Mouse (Mus musculus) kidney, postnatal 0 days (tissue): ENCODE results near the gene Nat8f2. TPM values are rescaled to one million over a fixed set of nuclear protein-coding genes. Genes with fewer than 3 reads are reported as not detected.

Source experiments
- ATAC-seq: fragments of 200-750 bp; cut with Nextera tagmentation; replicated peaks from 2 replicates; pipeline ENCODE4 v1.8.0; 2017; ENCODE audit warnings: low read depth, moderate number of reproducible peaks, moderate TSS enrichment, moderate library complexity; ENCODE audit not compliant: low FRiP score
- DNase-seq: peaks from one replicate; pipeline ENCODE4 v3.0.0-alpha.2; 2016; ENCODE audit warnings: low spot score
- H3K27ac ChIP-seq: fragments of 300-500 bp; sonication (generic); 2 replicates; pipeline ENCODE4 v1.5.1; 2014; ENCODE audit warnings: mild to moderate bottlenecking
- H3K27me3 ChIP-seq: fragments of 300-500 bp; sonication (generic); 2 replicates; pipeline ENCODE4 v1.6.1; 2014; ENCODE audit warnings: low read length, mixed read lengths; ENCODE audit not compliant: insufficient read depth
- H3K36me3 ChIP-seq: fragments of 300-500 bp; sonication (generic); 2 replicates; pipeline ENCODE4 v1.6.1; 2014; ENCODE audit warnings: low read length, mixed read lengths; ENCODE audit not compliant: insufficient read depth
- H3K4me1 ChIP-seq: fragments of 300-500 bp; sonication (generic); replicated peaks from 2 replicates; pipeline ENCODE4 v1.6.1; 2014; ENCODE audit warnings: antibody characterized with exemption, low read length, mixed read lengths; ENCODE audit not compliant: insufficient read depth
- H3K4me2 ChIP-seq: fragments of 300-500 bp; sonication (generic); 2 replicates; pipeline ENCODE4 v1.6.1; 2014; ENCODE audit warnings: mild to moderate bottlenecking, low read length, moderate library complexity, mixed read lengths
- H3K4me3 ChIP-seq: fragments of 300-500 bp; sonication (generic); replicated peaks from 2 replicates; pipeline ENCODE4 v1.5.1; 2014; ENCODE audit warnings: low read depth, low read length
- H3K9ac ChIP-seq: fragments of 300-500 bp; sonication (generic); 2 replicates; pipeline ENCODE4 v1.6.1; 2014; ENCODE audit warnings: low read depth, low read length
- H3K9me3 ChIP-seq: fragments of 300-500 bp; sonication (generic); replicated peaks from 2 replicates; pipeline ENCODE4 v1.6.1; 2016; ENCODE audit warnings: low read length, inconsistent platforms, mixed read lengths
- CTCF ChIP-seq: IDR thresholded peaks from 2 replicates; pipeline ENCODE4 v1.5.1; 2016; ENCODE audit warnings: antibody characterized with exemption, low read depth, mild to moderate bottlenecking, moderate library complexity
- WGBS: fragments of 180-500 bp; shearing (Covaris S2); extraction: QIAGEN DNeasy Blood & Tissue Kit; methylation state at CpG from one replicate; pipeline ENCODE4 v1.1.7; 2014; 5-methylcytosine and 5-hydroxymethylcytosine counted together
- polyA plus RNA-seq: library from polyadenylated mRNA; unstranded; fragments of >200 nt; fragmentation: Nextera tagmentation; extraction: Ambion mirVana; gene quantifications from 2 replicates; pipeline ENCODE4 v1.2.1, GENCODE M21; 2015

Nat8f2 gene
- polyA plus RNA-seq, 1 experiment from 2014 or later: 2.6 TPM

GRCm38 (mm10) chr6:85863840-85864239 lies 5.1 kb downstream of the Nat8f2 start:
- H3K4me3 ChIP-seq: no peak overlapping the region
- no peaks in the 10 kb centered on the region for H3K27me3 ChIP-seq
- no peak overlapping the region for H3K27ac ChIP-seq
- H3K36me3 ChIP-seq: no peaks in the 10 kb centered on the region
- no peak for TF ChIP-seq CTCF
- no peak overlapping the region for H3K9ac ChIP-seq
- H3K4me1 ChIP-seq: no peaks in the 10 kb centered on the region
- DNase-seq: no peak
- no peak for ATAC-seq
- 84% methylated on average over 2 of the region's 2 CpGs for WGBS
- H3K4me2 ChIP-seq: no peak overlapping the region
- H3K9me3 ChIP-seq: no peaks in the 10 kb centered on the region

DNA sequence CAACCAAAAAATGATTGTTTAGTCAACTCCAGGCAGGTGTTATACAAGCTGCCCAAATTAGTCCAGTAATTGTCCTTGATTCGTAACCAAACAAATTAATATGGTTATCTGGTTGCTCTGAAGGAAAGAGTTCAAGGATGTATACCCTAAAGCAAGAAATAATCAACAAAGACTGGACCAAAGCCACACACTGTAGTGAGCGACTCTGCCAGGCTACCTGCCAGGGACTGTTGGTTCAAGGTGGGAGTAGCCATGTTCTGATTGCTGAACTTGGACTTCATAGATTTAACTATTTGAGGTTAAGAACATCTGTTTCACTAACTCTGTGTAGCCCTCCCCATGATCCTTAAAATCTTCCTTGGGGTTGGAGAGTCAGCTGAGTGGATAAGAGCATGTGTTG lies 5.8 kb downstream of the Nat8f2 start:
- Histone ChIP-seq H3K9ac (no peak overlapping the region), H3K27ac (no peak overlapping the region), H3K4me2 (no peak overlapping the region), H3K4me3 (no peak overlapping the region), H3K36me3 (no peaks in the 10 kb centered on the region), H3K4me1 (no peaks in the 10 kb centered on the region), H3K27me3 (no peaks in the 10 kb centered on the region), H3K9me3 (no peaks in the 10 kb centered on the region)
- 89% methylated on average over 2 of the region's 2 CpGs for WGBS
- TF ChIP-seq CTCF: no peak
- no peak for ATAC-seq
- DNase-seq: no peak

DNA sequence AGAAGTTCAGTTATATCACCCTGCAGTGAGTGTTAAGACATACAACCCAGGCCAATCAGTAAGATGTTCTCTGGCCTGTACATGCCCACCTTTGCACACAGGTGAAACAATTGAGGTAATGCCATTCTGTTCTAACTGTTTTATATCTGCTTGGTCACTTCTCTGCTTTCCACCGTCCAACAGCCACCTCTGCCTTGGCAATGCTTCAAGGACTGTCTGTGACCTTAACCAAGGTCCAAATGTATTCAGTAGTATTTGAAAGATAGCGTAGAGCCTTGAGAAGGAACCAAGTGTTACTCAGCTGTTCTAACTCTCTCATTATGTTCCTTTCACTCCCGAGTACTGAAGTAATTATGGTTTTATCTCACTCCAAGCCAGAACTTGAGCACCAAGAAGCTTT lies 6.4 kb downstream of the Nat8f2 start:
- Histone ChIP-seq H3K27me3 (no peaks in the 10 kb centered on the region), H3K36me3 (no peaks in the 10 kb centered on the region), H3K4me3 (no peak overlapping the region), H3K9ac (no peak overlapping the region), H3K4me2 (no peak overlapping the region), H3K9me3 (no peaks in the 10 kb centered on the region), H3K27ac (no peak overlapping the region), H3K4me1 (no peaks in the 10 kb centered on the region)
- TF ChIP-seq CTCF: no peak
- DNase-seq (no peak), ATAC-seq (no peak)
- WGBS: 72% methylated on average over 3 of the region's 3 CpGs

DNA sequence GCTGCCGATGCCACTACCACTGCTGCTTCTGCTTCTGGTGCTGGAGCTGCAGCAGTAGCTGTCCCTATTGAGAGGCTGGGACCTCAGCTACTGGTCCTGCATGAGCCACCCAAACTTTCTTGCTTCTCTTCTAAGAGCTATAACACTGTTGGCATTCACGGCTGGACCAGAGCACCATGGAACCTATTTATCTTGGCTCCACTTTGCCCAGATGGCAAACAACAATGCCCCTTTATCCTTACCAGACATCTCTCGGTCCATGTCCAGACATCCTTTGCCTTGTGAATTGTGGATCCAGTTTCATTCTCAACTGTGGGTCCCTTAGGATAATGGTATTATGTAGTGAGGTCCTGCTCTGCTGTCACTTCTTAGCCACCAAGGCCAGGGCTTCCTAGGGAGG lies 7.7 kb downstream of the Nat8f2 start:
- no peaks in the 10 kb centered on the region for H3K27me3 ChIP-seq
- no peak overlapping the region for H3K4me3 ChIP-seq
- H3K27ac ChIP-seq: no peak overlapping the region
- no peak for ATAC-seq
- H3K9ac ChIP-seq: no peak overlapping the region
- no peaks in the 10 kb centered on the region for H3K4me1 ChIP-seq
- no peak overlapping the region for H3K4me2 ChIP-seq
- 85% methylated on average over 3 of the region's 3 CpGs for whole genome bisulfite sequencing
- no peak for TF ChIP-seq CTCF
- no peaks in the 10 kb centered on the region for H3K9me3 ChIP-seq
- no peaks in the 10 kb centered on the region for H3K36me3 ChIP-seq
- no peak for DNase-seq

DNA sequence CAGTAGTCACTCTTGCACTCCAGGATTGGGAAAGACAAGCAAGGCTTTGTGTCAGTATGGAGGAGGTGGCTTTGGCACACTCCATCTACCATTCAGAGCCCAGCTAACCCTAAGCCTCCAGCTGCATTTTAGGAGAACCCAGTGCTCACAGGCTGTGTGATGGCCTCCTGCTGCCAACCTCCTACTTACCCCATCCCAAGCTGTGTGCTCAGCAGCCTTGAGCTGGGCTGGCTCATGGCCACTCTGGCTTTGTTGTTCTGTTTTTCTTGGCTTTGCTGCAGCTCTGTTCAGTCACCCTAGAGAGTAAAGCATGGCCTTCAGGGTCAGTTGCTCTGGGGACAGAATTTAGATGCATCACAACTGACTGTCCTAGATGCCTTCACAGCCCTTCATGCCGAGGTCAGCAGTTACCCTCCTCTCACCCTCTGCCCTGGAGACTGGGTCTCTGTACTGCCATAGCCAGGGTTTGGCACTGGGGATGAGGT lies 12.7 kb downstream of the Nat8f2 start:
- no peaks in the 10 kb centered on the region for H3K4me1 ChIP-seq
- no peak overlapping the region for H3K4me3 ChIP-seq
- no peak overlapping the region for H3K9ac ChIP-seq
- 62% methylated on average over 1 of the region's 1 CpGs for WGBS
- TF ChIP-seq CTCF: no peak
- H3K36me3 ChIP-seq: no peaks in the 10 kb centered on the region
- H3K27me3 ChIP-seq: no peaks in the 10 kb centered on the region
- H3K4me2 ChIP-seq: no peak overlapping the region
- DNase-seq: peak; percentile 35
- H3K27ac ChIP-seq: no peak overlapping the region
- no peaks in the 10 kb centered on the region for H3K9me3 ChIP-seq
- peak; percentile 49; the same call in 1 of the 2 replicates for ATAC-seq

- Histone ChIP-seq H3K4me1 (no peaks in the 10 kb centered on the region), H3K27ac (no peak overlapping the region), H3K4me2 (no peak overlapping the region), H3K36me3 (no peaks in the 10 kb centered on the region), H3K9me3 (no peaks in the 10 kb centered on the region), H3K4me3 (no peak overlapping the region), H3K9ac (no peak overlapping the region), H3K27me3 (no peaks in the 10 kb centered on the region)
- ATAC-seq: 0 out of 2 replicates have a peak, but pooled peaks have one; percentile 25
- no peak for TF ChIP-seq CTCF
- WGBS: 76% methylated on average over 3 of the region's 3 CpGs
- no peak for DNase-seq
Observed at GRCm38 (mm10) chr6:85853481-85853880, 15.5 kb downstream of the Nat8f2 start.

GRCm38 (mm10) chr6:85851062-85851773 lies 17.7 kb downstream of the Nat8f2 start:
- Histone ChIP-seq H3K4me1 (no peaks in the 10 kb centered on the region), H3K4me2 (no peak overlapping the region), H3K27me3 (no peaks in the 10 kb centered on the region), H3K36me3 (no peaks in the 10 kb centered on the region), H3K27ac (no peak overlapping the region), H3K9me3 (no peaks in the 10 kb centered on the region), H3K9ac (no peak overlapping the region), H3K4me3 (no peak overlapping the region)
- TF ChIP-seq CTCF: no peak
- DNase-seq: no peak
- ATAC-seq: no peak
- WGBS: 89% methylated on average over 7 of the region's 7 CpGs
